Mouse (Mus musculus) limb, embryonic 10.5 days (tissue): ENCODE results near the gene Zfp780b. TPM values are rescaled to one million over a fixed set of nuclear protein-coding genes. Genes with fewer than 3 reads are reported as not detected.

ENCODE experiments used
- polyA plus RNA-seq: library from polyadenylated mRNA; unstranded; fragments of >200 nt; fragmentation: Nextera tagmentation; extraction: Ambion mirVana; gene quantifications from 2 replicates; pipeline ENCODE4 v1.2.1, GENCODE M21; 2016

Gene Zfp780b
- polyA plus RNA-seq, 1 experiment from 2014 or later, result 23.6 TPM

Other genes starting within 250 kb of the Zfp780b start
- 38.2 and 49.5 TPM in 2 replicates for gene Zfp60, start 247.8 kb downstream of the Zfp780b start, polyA plus RNA-seq
- gene Zfp626, start 172.0 kb downstream of the Zfp780b start, polyA plus RNA-seq, result 1.7 and 1.9 TPM in 2 replicates
- 8.6 and 11.0 TPM in 2 replicates for gene Zfp59, start 140.6 kb downstream of the Zfp780b start, polyA plus RNA-seq
- 3.6 and 3.9 TPM in 2 replicates for gene Zfp607a, start 121.6 kb downstream of the Zfp780b start, polyA plus RNA-seq
- gene Zfp974, start 49.7 kb downstream of the Zfp780b start, polyA plus RNA-seq, result 6.7 and 12.8 TPM in 2 replicates
- 8.1 and 8.6 TPM in 2 replicates for gene Zfp850, start 34.9 kb upstream of the Zfp780b start, polyA plus RNA-seq
- 438 and 454 TPM in 2 replicates for gene Psmc4, start 70.9 kb upstream of the Zfp780b start, polyA plus RNA-seq
- gene Fcgbp, start 92.1 kb upstream of the Zfp780b start, polyA plus RNA-seq, result 0.31 and 0.36 TPM in 2 replicates
- 0.01 TPM in 1 of 2 replicates, not detected in the other for gene 9530053A07Rik, start 150.3 kb upstream of the Zfp780b start, polyA plus RNA-seq
- 166 and 214 TPM in 2 replicates for gene Fbl, start 190.5 kb upstream of the Zfp780b start, polyA plus RNA-seq
- gene Dyrk1b, start 200.3 kb upstream of the Zfp780b start, polyA plus RNA-seq, result 13.4 and 21.0 TPM in 2 replicates